Comparison of ENCODE assay signal across 9 mouse cellular contexts in the genomic region with DNA sequence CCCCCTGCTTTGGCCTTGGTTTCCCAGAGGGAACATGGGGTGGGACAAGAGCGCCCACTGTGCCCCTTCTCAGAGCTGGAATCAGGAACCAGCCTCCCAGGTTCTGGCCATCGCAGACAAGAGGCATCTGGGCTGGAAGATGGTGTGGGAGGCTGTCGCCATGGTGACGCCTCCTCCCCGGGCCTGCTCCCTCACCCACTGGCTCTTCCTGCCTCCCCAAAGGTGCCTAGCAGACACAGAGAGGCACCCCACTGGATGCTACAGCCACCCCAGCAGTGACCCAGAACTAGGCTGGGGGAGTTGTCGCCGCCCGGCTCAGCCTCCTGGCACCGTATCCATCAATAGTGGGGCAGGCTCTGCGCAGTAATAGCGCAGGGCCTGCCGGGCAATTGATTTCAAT.
DNase-seq lines count a peak whose midpoint lies in the region; ATAC-seq and TF ChIP-seq lines count a peak whose summit lies in the region.
"Had no signal": no experiment of that assay in that cellular context is flagged by ENCODE, and none has a peak within 500 bp of the region (broad histone marks: within the 10 kb centered on the region; RNA-seq: fewer than 3 reads in every experiment).

No protein-coding gene starts in this region.

- H3K27me3 ChIP-seq in embryonic facial prominence, embryonic 10.5 days (replicated peaks; ENCODE audit: low read depth, poor library complexity, severe bottlenecking) = peaks cover 86% of the 10 kb centered on the region
- H3K27me3 ChIP-seq in hindbrain, embryonic 14.5 days (ENCODE audit: control insufficient read depth, insufficient read depth, low read length) = no peaks in the 10 kb centered on the region
- H3K27me3 ChIP-seq in midbrain, postnatal 0 days (ENCODE audit: insufficient read depth, low read length) = no peaks in the 10 kb centered on the region
- no peaks in the 10 kb centered on the region for H3K27me3 ChIP-seq in lung, postnatal 0 days (replicated peaks; ENCODE audit: insufficient read depth, low read length)
- H3K27me3 ChIP-seq: intestine, embryonic 15.5 days had no signal

- 74% methylated on average over 12 of the region's 12 CpGs for WGBS in embryonic facial prominence, embryonic 10.5 days
- 31% methylated on average over 12 of the region's 12 CpGs for WGBS in hindbrain, embryonic 14.5 days
- WGBS in midbrain, postnatal 0 days = 40% methylated on average over 12 of the region's 12 CpGs
- 83% methylated on average over 12 of the region's 12 CpGs for WGBS in lung, postnatal 0 days

- no peaks in the 10 kb centered on the region for H3K9me3 ChIP-seq in embryonic facial prominence, embryonic 10.5 days
- H3K9me3 ChIP-seq in hindbrain, embryonic 14.5 days (ENCODE audit: control insufficient read depth, low read length) = no peaks in the 10 kb centered on the region
- H3K9me3 ChIP-seq in midbrain, postnatal 0 days (ENCODE audit: low read length) = no peaks in the 10 kb centered on the region
- no peaks in the 10 kb centered on the region for H3K9me3 ChIP-seq in lung, postnatal 0 days (ENCODE audit: low read length)
- H3K9me3 ChIP-seq: intestine, embryonic 15.5 days had no signal

- no peak overlapping the region for H3K4me3 ChIP-seq in embryonic facial prominence, embryonic 10.5 days
- no peak overlapping the region for H3K4me3 ChIP-seq in hindbrain, embryonic 14.5 days (replicated peaks; ENCODE audit: low read length)
- H3K4me3 ChIP-seq in midbrain, postnatal 0 days (ENCODE audit: low read depth, low read length) = no peak overlapping the region
- H3K4me3 ChIP-seq in lung, postnatal 0 days (ENCODE audit: low read depth, low read length) = no peak overlapping the region
- H3K4me3 ChIP-seq: intestine, embryonic 15.5 days had no signal

- peaks cover 89% of the 10 kb centered on the region for H3K4me1 ChIP-seq in embryonic facial prominence, embryonic 10.5 days
- H3K4me1 ChIP-seq in hindbrain, embryonic 14.5 days (replicated peaks; ENCODE audit: control insufficient read depth, insufficient read depth, low read length) = peaks cover 46% of the 10 kb centered on the region
- H3K4me1 ChIP-seq in midbrain, postnatal 0 days (ENCODE audit: insufficient read depth, low read length) = peaks cover 18% of the 10 kb centered on the region
- H3K4me1 ChIP-seq in lung, postnatal 0 days (ENCODE audit: insufficient read depth, low read depth, low read length) = peaks cover 18% of the 10 kb centered on the region; the same call in 1 of the 2 replicates

- ATAC-seq in hindbrain, embryonic 14.5 days (ENCODE audit: low FRiP score) = peak; percentile 17; the same call in 1 of the 2 replicates
- no peak for ATAC-seq in midbrain, postnatal 0 days (ENCODE audit: low FRiP score)
- ATAC-seq in megakaryocyte progenitor cell, adult 5-6 weeks (replicated peaks; ENCODE audit: poor library complexity) = no peak
- ATAC-seq in lung, postnatal 0 days = no peak
- ATAC-seq: intestine, embryonic 15.5 days had no signal

- TF ChIP-seq EP300 in lung, postnatal 0 days (IDR thresholded peaks at IDR 0.05) = no peak

- TF ChIP-seq CTCF in midbrain, postnatal 0 days (IDR thresholded peaks at IDR 0.05) = 0 out of 2 replicates have a peak, but pooled peaks have one; percentile 0
- no peak for TF ChIP-seq CTCF in lung, postnatal 0 days (IDR thresholded peaks at IDR 0.05)

- H3K36me3 ChIP-seq in embryonic facial prominence, embryonic 10.5 days (replicated peaks) = no peaks in the 10 kb centered on the region
- H3K36me3 ChIP-seq in hindbrain, embryonic 14.5 days (replicated peaks; ENCODE audit: control insufficient read depth, insufficient read depth) = no peaks in the 10 kb centered on the region
- H3K36me3 ChIP-seq in midbrain, postnatal 0 days (ENCODE audit: insufficient read depth, low read length) = no peaks in the 10 kb centered on the region
- H3K36me3 ChIP-seq in lung, postnatal 0 days (ENCODE audit: insufficient read depth, low read length) = no peaks in the 10 kb centered on the region
- H3K36me3 ChIP-seq: intestine, embryonic 15.5 days had no signal

- no peak overlapping the region for H3K4me2 ChIP-seq in hindbrain, embryonic 14.5 days (replicated peaks)
- H3K4me2 ChIP-seq in midbrain, postnatal 0 days (ENCODE audit: low read depth, low read length, poor library complexity, severe bottlenecking) = no peak overlapping the region
- no peak overlapping the region for H3K4me2 ChIP-seq in lung, postnatal 0 days (replicated peaks; ENCODE audit: low read depth, low read length)
- H3K4me2 ChIP-seq: intestine, embryonic 15.5 days; lung, embryonic 14.5 days had no signal

- H3K27ac ChIP-seq in embryonic facial prominence, embryonic 10.5 days (replicated peaks) = 0 out of 2 replicates have a peak overlapping the region, but pooled peaks have one; percentile 15
- H3K27ac ChIP-seq in hindbrain, embryonic 14.5 days = peak overlapping the region; percentile 28
- H3K27ac ChIP-seq in midbrain, postnatal 0 days (ENCODE audit: low read depth, low read length) = no peak overlapping the region
- H3K27ac ChIP-seq in lung, postnatal 0 days (ENCODE audit: low read length) = no peak overlapping the region

- DNase-seq in brain, adult 2 months (ENCODE audit: low read depth, low spot score) = peak; percentile 86
- no peak for DNase-seq in embryonic facial prominence, embryonic 10.5 days (ENCODE audit: low spot score)
- DNase-seq in hindbrain, embryonic 14.5 days (ENCODE audit: low spot score) = no peak
- DNase-seq in midbrain, postnatal 0 days (ENCODE audit: low spot score) = peak; percentile 47
- DNase-seq in lung, postnatal 0 days (ENCODE audit: low spot score) = no peak
- DNase-seq in ovary, postnatal 14 days (ENCODE audit: low spot score) = no peak
- DNase-seq: lung, embryonic 14.5 days had no signal

- peak overlapping the region; percentile 29 for H3K9ac ChIP-seq in hindbrain, embryonic 14.5 days
- no peak overlapping the region for H3K9ac ChIP-seq in midbrain, postnatal 0 days (replicated peaks; ENCODE audit: low read length, poor library complexity, severe bottlenecking)
- no peak overlapping the region for H3K9ac ChIP-seq in lung, postnatal 0 days (replicated peaks; ENCODE audit: low read depth)
- H3K9ac ChIP-seq: intestine, embryonic 15.5 days; lung, embryonic 14.5 days had no signal

Comparison
In these comparisons a context has a peak if more than half of its experiments do, and no peak if none do; other contexts are left out.
1. DNase-seq: peak in brain, adult 2 months (single experiment) and midbrain, postnatal 0 days (single experiment); none in embryonic facial prominence, embryonic 10.5 days (single experiment), hindbrain, embryonic 14.5 days (single experiment), lung, postnatal 0 days (single experiment) and ovary, postnatal 14 days (single experiment).
2. H3K27ac ChIP-seq: peak in embryonic facial prominence, embryonic 10.5 days (single experiment) and hindbrain, embryonic 14.5 days (single experiment); none in midbrain, postnatal 0 days (single experiment) and lung, postnatal 0 days (single experiment).